Mouse (Mus musculus) bone marrow macrophage, adult 2 months (primary cell): ENCODE measurements around the gene Slit3.

Source experiments
- CTCF ChIP-seq: IDR thresholded peaks from 2 replicates; pipeline ENCODE4 v1.5.1; 2012; ENCODE audit warnings: low read depth, mild to moderate bottlenecking, low read length, moderate library complexity
- POLR2A ChIP-seq: IDR thresholded peaks from 2 replicates; pipeline ENCODE4 v1.6.1; 2012; ENCODE audit warnings: mild to moderate bottlenecking, low read depth, low read length, borderline replicate concordance

DNA sequence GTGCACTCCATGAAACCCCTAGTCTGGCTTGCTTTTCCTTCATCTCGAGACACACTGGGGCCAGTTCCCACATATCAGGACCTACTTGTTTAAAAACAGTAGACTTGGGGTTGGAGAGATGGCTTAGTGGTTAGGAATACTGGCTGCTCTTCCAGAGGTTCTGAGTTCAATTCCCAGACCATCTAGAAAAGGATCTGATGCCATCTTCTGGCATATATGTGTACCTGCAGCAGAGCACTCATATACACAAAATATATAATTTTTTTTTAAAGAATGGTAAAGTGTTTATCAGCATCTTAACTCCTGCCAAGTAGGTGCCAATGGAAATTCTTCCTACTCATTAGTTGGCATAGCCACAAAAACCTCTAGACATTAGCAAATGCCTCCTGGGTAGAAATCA, 607.2 kb downstream of the Slit3 start:
- no peak for TF ChIP-seq POLR2A
- TF ChIP-seq CTCF, result no peak
